Mouse (Mus musculus) forebrain, embryonic 16.5 days (tissue): ENCODE data around the gene Zfr. TPM values are rescaled to one million over a fixed set of nuclear protein-coding genes. Genes with fewer than 3 reads are reported as not detected.

Source experiments
- microRNA counts: library from miRNA; unstranded; fragments of <30 nt; microRNA quantifications from one replicate; lab custom pipeline; 2016
- microRNA-seq: library from miRNA; unstranded; fragments of <30 nt; microRNA quantifications from one replicate; pipeline ENCODE4, GENCODE M21; 2017
- polyA plus RNA-seq: library from polyadenylated mRNA; unstranded; fragments of >200 nt; fragmentation: Nextera tagmentation; extraction: Ambion mirVana; gene quantifications from 2 replicates; pipeline ENCODE4 v1.2.1, GENCODE M21; 2015

Gene Zfr
- polyA plus RNA-seq, 1 experiment from 2014 or later, result 142 TPM

MicroRNA genes within 50 kb of the gene (microRNA counts, 519-probe panel; counts per million panel counts)
- 2,043 counts per million, percentile 32 among the panel's probes with 10 or more counts for microRNA mmu-miR-1898 (lab: Ali Mortazavi, UCI)

Small RNA genes within 50 kb of the gene (microRNA-seq; reads per million reads assigned to microRNA genes)
- gene Mir1898, result not detected

Other genes starting within 250 kb of the Zfr start
- 1.5 and 2.1 TPM in 2 replicates for gene Npr3, start 210.5 kb upstream of the Zfr start, polyA plus RNA-seq
- gene Sub1, start 120.8 kb upstream of the Zfr start, polyA plus RNA-seq, result 463 and 464 TPM in 2 replicates
- 10.8 and 12.3 TPM in 2 replicates for gene Mtmr12, start 87.2 kb downstream of the Zfr start, polyA plus RNA-seq
- gene Golph3, start 203.6 kb downstream of the Zfr start, polyA plus RNA-seq, result 56.7 and 70.2 TPM in 2 replicates
- gene 1810049J17Rik, start 204.1 kb downstream of the Zfr start, polyA plus RNA-seq, result not detected in 2 replicates